Mouse (Mus musculus) lung, adult 2 months (tissue): ENCODE measurements around the gene Atic.

ENCODE experiments used
- CTCF ChIP-seq: fragments of 200-500 bp; IDR thresholded peaks from 2 replicates; pipeline ENCODE4 v1.5.1; 2011; ENCODE audit warnings: mild to moderate bottlenecking, low read length, control low read depth; ENCODE audit not compliant: insufficient read depth
- POLR2A ChIP-seq: fragments of 200-500 bp; IDR thresholded peaks from 2 replicates; pipeline ENCODE4 v1.6.1; 2011; ENCODE audit warnings: low read depth, mild to moderate bottlenecking, control low read depth, low read length, borderline replicate concordance; ENCODE audit errors: extremely low read depth

GRCm38 (mm10) chr1:71579526-71579925, 22.6 kb downstream of the Atic start:
- no peak for TF ChIP-seq POLR2A
- no peak for TF ChIP-seq CTCF
